Mouse (Mus musculus): ENCODE measurements around the gene Zfp114.

DNA sequence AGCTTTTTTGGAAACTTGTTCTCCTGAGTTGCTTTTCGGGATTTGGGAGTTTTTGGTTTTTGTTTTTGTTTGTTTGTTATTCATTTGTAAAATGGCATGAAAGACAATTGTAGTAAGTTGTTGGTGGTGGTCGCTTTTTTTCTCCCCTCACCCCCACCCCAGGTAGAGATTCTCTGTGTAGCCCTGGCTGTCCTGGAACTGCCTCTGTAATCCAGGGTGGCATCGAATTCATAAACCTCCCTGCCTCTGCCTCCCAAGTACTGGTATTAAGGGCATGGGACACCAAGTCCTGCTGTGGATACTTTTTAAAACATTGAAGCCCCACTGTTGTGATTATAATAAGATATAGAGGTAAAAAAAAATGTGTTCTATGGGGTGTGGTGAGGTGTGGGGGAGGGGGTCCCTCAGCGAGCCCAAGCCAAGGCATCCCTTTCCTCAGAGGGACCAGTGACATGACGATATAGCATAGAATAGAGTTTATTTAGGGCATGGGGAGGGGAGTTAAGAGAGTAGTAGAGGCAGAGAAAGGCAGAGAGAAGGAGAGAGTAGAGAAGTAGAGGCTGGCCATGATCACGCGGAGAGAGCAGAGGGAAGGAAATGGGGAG is 33.5 kb downstream of the Zfp114 start:
- TF ChIP-seq CTCF (IDR thresholded peaks at IDR 0.05) (no peak), EP300 (IDR thresholded peaks at IDR 0.05) (no peak)

All from lung, postnatal 0 days (tissue).